17 mouse cellular contexts compared by ENCODE assay signal in the genomic region with DNA sequence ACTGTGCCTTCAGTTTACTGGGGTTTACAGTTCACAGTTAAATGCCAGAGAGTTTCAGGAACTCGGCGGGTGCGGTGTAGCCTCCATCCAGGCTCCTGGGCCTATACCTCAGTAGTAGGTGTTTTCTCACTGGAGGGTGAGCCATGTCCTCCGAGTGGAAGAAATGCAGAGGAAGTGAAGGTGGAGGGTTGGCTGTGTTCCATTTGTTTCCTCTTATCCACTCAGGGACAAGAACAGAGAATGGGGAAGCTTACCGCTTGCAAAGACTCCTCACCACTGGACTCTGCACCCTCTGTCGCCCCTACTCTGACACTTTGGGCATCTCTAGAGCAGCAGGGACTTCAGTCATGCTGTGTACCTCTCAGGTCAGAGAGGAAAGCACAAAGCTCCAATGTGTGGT.
DNase-seq lines count a peak whose midpoint lies in the region; ATAC-seq and TF ChIP-seq lines count a peak whose summit lies in the region.
"Had no signal": no experiment of that assay in that cellular context is flagged by ENCODE, and none has a peak within 500 bp of the region (broad histone marks: within the 10 kb centered on the region; RNA-seq: fewer than 3 reads in every experiment).

No protein-coding gene starts in this region.

- no peak overlapping the region for H3K9ac ChIP-seq in liver, adult 2 months (ENCODE audit: low read depth, low read length)
- H3K9ac ChIP-seq in limb, embryonic 15.5 days = no peak overlapping the region
- H3K9ac ChIP-seq: embryonic facial prominence, embryonic 12.5 days; liver, embryonic 14.5 days; midbrain, embryonic 12.5 days; neural tube, embryonic 13.5 days had no signal

- peak; percentile 42 to 56 for ATAC-seq in hematopoietic stem cell, adult 5-6 weeks (replicated peaks in 1 of 2; ENCODE audit: insufficient read depth in 1 of 2, low FRiP score in 2 of 2, low TSS enrichment in 1 of 2, low read depth in 1 of 2, poor library complexity in 2 of 2, severe bottlenecking in 2 of 2)
- ATAC-seq in limb, embryonic 15.5 days (ENCODE audit: insufficient number of reproducible peaks, low FRiP score, low TSS enrichment, low read depth) = no peak
- ATAC-seq in megakaryocyte progenitor cell, adult 5-6 weeks (replicated peaks; ENCODE audit: poor library complexity) = peak; percentile 76
- ATAC-seq: forebrain, embryonic 14.5 days had no signal

- peaks cover 19% of the 10 kb centered on the region for H3K4me1 ChIP-seq in liver, adult 2 months (ENCODE audit: control insufficient read depth, insufficient read depth, low read length)
- peaks cover 28% of the 10 kb centered on the region for H3K4me1 ChIP-seq in limb, embryonic 15.5 days

- no peak for TF ChIP-seq POLR2A in liver, adult 2 months (IDR thresholded peaks at IDR 0.05; ENCODE audit: extremely low read depth, insufficient read depth, low read length)

- no peaks in the 10 kb centered on the region for H3K27me3 ChIP-seq in liver, adult 2 months (ENCODE audit: control insufficient read depth, insufficient read depth, low read length)
- H3K27me3 ChIP-seq in limb, embryonic 15.5 days = no peaks in the 10 kb centered on the region
- H3K27me3 ChIP-seq: embryonic facial prominence, embryonic 12.5 days; neural tube, embryonic 13.5 days had no signal

- no peak overlapping the region for H3K4me3 ChIP-seq in liver, adult 2 months (ENCODE audit: insufficient read depth, low read depth, low read length)
- no peak overlapping the region for H3K4me3 ChIP-seq in limb, embryonic 15.5 days
- H3K4me3 ChIP-seq: embryonic facial prominence, embryonic 12.5 days; left cerebral cortex, adult 2 months; midbrain, embryonic 12.5 days; neural tube, embryonic 13.5 days had no signal

- DNase-seq in liver, adult 2 months (ENCODE audit: extremely low read depth, low read depth, low spot score) = peak; percentile 14
- DNase-seq in liver = no peak
- DNase-seq in embryo, embryonic 11 days = no peak
- DNase-seq in layer of hippocampus, adult 18-20 months (ENCODE audit: low spot score in 2 of 2) = no peak
- DNase-seq: cerebellum, postnatal 10 days; gastrocnemius, postnatal 36 days; lung, postnatal 36 days; thymus, postnatal 25 days had no signal

- no peak overlapping the region for H3K4me2 ChIP-seq in limb, embryonic 15.5 days
- H3K4me2 ChIP-seq: embryonic facial prominence, embryonic 12.5 days; midbrain, embryonic 12.5 days; neural tube, embryonic 13.5 days had no signal

- H3K9me3 ChIP-seq in limb, embryonic 15.5 days = no peaks in the 10 kb centered on the region
- H3K9me3 ChIP-seq: embryonic facial prominence, embryonic 12.5 days; midbrain, embryonic 12.5 days; neural tube, embryonic 13.5 days had no signal

- 68% methylated on average over 6 of the region's 6 CpGs for WGBS in liver, adult 2 months
- WGBS in limb, embryonic 15.5 days = 48% methylated on average over 6 of the region's 6 CpGs

- H3K79me2 ChIP-seq in liver, adult 2 months (ENCODE audit: control insufficient read depth, insufficient read depth, low read length) = no peaks in the 10 kb centered on the region

- TF ChIP-seq CTCF in liver, adult 2 months (IDR thresholded peaks at IDR 0.05; ENCODE audit: low read depth, low read length) = no peak

- H3K36me3 ChIP-seq in liver, adult 2 months (ENCODE audit: control insufficient read depth, insufficient read depth, low read length) = no peaks in the 10 kb centered on the region
- no peaks in the 10 kb centered on the region for H3K36me3 ChIP-seq in limb, embryonic 15.5 days
- H3K36me3 ChIP-seq: embryonic facial prominence, embryonic 12.5 days; midbrain, embryonic 12.5 days; neural tube, embryonic 13.5 days had no signal

- H3K27ac ChIP-seq in liver, adult 2 months (replicated peaks; ENCODE audit: insufficient read depth, low read depth, low read length) = peak overlapping the region; percentile 7
- peak overlapping the region; percentile 89 for H3K27ac ChIP-seq in limb, embryonic 15.5 days
- H3K27ac ChIP-seq: embryonic facial prominence, embryonic 12.5 days; left cerebral cortex, adult 2 months; liver, embryonic 14.5 days; midbrain, embryonic 12.5 days; neural tube, embryonic 13.5 days had no signal
